Mouse (Mus musculus) c-Kit-positive CD71-negative TER-119-negative erythroid progenitor cells, embryonic 14.5 days (primary cell): ENCODE measurements at regions not wholly inside any gene's neighbourhood (a gene's known extent, or its start where the extent isn't known, plus 50 kb on each side); places are given as distances from the start of the nearest gene placed in this dataset.
"Not testable (repeated sequence)": the region's sequence is repeated elsewhere in the genome, so short reads cannot be mapped to it uniquely, and the experiment has no call there.

Experiments
- DNase-seq: peaks from one replicate; pipeline ENCODE4 v3.0.0-alpha.2; 2013; ENCODE audit warnings: low read depth

DNA sequence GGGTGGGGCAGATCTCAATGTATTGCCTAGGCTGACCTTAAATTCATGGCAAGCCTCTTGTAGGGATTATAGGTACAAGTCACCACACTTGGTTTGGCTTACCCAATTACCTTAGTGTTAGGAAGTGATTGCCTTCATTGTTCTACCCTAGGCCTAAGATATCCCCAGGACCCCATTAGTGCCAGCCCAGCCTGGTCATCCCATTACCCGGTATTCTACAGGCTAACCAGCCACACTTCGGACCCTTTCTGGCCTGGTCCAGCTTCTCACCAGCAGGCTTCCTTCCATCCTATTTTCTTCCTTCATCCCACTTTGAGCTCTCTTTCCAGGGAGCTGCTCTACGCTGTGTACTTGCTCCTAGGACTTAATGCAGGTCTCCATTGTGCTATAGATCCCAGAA lies 59.5 kb downstream of the Tex35 start:
- DNase-seq: no peak

DNA sequence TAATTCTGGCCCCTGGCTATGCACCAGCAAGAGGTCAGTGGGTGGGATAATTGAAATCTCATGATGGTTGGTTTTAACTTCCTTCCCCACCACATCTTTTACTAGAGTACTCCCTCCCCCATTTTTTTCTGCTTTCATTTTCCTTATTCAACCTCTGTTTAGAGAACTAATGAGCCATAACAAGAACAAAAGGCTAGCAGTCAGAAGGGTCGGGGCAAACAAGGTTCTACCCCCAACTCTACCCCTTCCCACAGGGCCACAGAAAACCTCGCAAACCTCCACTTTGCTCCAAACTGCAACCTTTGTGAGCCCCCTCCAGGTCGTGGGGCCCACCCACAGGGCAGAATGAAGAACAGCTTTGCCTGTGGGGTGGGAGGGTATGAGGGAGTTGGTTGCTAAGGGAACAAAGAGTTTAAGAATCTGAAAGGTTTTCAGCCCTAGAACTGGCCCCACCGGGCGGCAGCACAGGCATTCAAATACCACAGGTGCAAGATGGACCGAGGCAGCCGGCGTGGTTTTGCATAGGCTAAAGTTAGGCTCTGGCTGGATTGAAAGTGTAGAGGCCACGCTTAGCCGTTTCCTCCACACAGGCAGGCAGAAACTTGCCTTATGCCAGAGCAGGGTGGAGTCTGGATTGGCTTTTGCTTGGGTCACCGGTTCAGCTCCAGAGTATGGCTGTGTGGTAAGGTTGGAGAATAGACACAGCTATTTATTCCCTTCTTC lies 60.1 kb downstream of the Tex35 start:
- no peak for DNase-seq

- no peak for DNase-seq
These were observed 60.7 kb downstream of the Tex35 start for GRCm38 (mm10) chr1:157047751-157048200.

GRCm38 (mm10) chr1:157046760-157047182 lies 61.7 kb downstream of the Tex35 start:
- DNase-seq: no peak

- DNase-seq: no peak
These were observed 68.7 kb downstream of the Tex35 start for GRCm38 (mm10) chr1:157039836-157040196.

GRCm38 (mm10) chr1:157039016-157039835 lies 69.3 kb downstream of the Tex35 start:
- DNase-seq: peak; percentile 53

- no peak for DNase-seq
These were observed 70.1 kb downstream of the Tex35 start for GRCm38 (mm10) chr1:157038111-157039008.

DNA sequence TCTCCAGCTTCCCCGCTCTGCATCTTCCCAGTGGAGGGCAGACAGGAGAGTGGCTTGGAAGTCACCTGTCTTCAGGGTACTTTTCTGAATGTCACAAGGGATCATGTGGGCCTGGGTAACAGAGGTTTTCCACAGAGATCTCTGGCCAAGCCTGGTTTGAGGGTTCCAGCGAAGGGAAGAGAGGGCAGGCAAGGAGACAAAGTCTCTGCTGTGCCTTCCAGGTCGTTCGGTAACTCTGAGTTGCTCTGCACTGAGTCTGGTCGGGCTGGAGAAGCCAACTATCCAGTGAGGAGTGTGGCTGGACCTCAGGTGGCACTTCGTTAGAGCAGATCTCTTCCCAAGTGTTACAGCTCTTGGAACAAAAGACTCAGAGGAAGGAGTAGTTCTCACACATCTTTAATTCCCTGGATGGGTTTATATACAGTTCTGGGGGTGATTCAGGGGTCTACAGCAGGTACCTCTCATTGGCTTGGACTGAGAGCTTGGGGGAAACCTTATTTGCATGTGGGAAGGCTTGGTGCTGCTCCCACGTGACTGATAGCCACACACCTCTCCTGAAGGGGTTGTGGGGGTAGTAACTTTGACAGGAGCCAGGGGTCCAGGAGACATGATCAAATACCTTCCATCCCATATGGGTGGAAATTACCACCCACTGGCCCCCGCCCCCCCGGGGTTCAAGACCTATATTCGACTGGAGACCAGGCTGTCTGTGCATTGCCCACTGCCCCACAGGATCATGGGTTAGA lies 71.1 kb downstream of the Tex35 start:
- no peak for DNase-seq

DNA sequence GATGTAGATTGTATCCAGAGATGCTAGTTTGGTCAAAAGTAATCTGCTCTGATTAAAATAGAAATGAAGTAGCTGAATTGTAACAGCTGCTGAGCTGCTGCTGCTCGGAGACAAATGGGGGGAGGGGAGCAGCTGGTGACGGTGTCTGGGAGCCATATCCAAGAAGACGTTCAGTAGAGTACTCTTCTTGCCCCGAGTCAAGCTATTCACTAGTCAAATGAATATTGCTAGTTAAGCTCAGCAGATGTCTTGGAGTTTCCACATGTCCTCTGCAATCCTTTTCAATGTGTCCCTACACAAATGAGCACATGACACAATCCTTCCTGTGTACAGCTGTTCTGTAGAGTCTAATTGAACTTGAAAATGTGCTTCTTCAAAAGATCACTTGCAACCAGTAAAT lies 71.7 kb downstream of the Tex35 start:
- no peak for DNase-seq

DNA sequence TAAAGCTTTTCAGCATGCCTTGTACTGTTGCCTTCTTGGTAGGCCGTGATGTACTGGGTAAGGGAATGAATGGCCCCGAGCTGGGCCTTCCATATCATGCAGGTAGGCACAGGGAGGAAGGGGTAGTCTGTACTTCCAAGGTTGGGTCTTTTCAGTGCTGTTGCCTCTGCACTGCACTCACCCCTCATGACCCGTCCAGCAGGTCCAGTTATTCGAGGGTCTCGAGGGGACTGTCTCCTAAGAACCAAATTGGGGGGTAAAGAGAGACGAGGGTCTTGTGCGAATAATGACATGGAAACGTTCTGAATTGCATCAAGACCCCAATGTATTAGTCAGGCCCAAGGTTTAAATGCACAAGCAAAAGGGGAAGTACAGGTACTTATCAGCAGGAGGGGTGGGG lies 73.3 kb downstream of the Tex35 start:
- not testable (repeated sequence) for DNase-seq

- no peak for DNase-seq
These were observed 79.8 kb downstream of the Tex35 start for GRCm38 (mm10) chr1:157028682-157029081.

DNA sequence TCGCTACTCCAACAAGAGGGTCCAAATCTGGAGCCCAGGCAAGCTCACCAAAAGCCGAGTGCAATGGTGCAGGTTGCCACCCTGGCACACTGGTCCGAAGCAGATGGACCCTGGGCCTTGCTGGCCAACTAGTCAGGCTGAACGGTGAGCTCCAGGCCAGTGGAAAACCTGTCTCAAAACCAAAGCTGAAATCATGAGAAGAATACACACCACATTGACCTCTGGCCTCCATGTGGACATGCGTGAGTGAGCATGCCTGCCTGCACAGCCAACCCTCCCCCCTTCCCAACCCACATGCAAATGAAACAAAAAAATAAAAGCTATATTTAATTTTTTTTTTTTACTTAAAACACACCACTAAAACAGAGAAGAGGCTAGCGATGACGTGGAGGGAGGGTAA lies 80.8 kb downstream of the Tex35 start:
- no peak for DNase-seq

- no peak for DNase-seq
These were observed 84.0 kb upstream of the Ralgps2 start for GRCm38 (mm10) chr1:157023462-157023861.

DNA sequence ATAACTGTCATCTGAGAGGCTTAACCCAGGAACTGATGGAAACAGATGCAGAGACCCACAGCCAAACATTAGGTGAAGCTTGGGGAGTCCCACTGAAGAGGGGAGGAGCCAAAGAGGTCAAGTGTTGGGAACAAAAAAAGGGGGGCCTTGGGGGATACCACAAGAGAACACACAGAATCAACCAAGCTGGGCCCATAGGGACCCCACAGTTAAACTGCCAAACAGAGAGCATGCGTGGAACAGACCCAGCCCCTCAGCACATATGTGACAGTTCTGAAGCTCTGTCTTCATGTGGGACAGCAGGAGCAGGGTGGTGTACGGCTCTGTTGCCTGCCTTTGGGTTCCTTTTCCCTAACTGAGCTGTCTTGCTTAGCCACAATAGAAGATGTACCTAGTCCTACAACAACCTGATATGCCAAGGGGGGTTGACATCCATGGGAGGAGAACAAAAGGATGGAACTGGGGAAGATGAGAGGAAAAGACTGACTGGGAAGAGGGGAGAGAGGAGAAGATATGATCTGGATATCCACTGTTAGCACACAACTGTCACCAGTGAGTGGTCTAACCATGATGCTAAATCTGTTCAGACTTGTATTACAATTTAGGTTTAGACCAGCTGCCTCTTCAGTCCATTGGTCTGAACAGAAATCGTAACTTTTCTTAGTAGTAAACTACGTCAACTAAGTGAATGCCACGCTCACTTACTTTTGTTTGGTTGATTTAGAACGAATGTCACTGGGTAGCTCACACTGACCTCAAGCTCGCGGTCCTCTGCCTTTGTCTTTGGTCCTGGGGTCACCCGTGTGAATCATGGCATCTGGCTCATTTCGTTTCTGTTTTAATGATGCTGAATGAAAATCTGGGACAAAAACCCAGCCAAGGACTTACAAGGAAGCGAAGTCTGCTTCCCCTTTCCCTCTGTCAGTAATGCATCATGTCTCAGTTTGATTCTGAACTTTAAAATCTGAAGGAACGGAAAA lies 83.3 kb upstream of the Ralgps2 start:
- DNase-seq: no peak

DNA sequence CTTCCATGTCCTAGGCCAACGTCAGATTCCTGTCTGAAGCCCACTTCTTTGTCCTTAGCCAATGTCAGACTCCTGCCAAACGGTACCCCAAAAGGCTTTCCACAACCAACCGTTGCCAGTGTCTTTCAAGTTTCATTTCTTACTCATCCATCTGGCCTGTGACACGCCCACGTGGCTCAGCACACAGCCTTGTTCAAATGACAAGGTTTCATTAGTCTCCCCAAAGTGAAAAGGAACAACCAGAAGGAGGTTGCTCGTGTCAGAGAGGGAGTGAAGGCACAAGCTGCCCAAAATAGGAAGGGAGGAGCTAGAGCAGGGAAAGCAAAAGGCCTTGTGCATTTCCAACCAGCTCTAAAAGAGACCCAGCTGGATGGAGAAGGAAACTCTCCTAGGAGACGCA lies 80.5 kb upstream of the Ralgps2 start:
- DNase-seq: no peak

DNA sequence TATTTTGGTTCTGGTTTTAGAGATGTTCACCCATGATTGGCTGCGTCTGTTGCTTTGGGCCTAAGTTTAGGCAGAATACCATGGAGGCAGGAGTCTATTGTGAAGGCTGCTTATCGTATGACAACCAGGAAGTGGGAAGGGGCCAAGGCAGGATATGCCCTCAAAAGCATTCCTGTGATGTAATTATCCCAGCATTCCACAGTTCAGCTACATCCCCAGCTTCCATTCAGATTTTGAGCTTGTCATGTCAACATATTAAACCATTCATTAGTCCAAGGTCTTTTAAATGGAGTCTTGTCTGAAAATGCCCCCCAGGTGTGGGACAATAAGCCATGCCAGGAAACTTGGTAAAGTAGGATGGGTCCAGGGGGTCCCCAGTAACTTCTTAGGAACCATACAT lies 79.3 kb upstream of the Ralgps2 start:
- DNase-seq: no peak

DNA sequence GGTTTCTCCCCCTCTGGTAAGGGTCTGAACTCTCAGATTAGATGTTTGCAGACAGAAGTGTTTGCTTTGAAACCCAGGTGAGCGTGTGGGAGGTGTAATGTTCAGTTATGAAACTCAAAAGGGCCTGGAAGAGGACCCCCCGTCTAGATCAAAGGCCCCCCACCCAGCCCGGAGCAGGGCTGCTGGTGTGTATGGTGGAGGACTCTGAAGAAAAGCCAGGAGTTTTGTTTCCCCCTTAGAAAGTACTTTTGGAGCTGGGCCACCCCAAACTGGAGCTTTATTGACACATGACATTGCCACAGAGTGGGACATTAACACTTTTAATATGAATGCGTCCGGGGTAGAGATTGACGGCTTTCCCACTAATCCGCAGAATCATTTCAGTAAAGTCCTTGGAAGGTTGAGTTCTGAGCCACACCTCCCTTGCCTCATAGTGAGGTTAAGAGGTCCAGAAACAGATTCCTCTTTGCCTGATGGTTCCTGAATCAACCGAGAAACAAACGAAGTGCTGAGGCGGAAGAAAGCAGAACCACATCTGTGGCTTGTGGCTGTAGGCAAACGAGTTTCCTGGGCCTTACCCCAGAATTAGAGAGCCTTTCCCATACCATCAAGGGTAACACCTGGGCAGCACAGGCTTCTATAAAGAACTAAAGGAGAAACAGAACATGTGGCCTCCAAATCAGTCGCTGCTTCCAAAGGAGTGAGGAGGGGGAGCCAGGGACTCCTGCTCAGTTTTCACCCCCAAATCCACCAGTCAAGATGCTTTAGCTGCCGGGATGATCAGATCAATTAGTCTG lies 78.0 kb upstream of the Ralgps2 start:
- DNase-seq: no peak

DNA sequence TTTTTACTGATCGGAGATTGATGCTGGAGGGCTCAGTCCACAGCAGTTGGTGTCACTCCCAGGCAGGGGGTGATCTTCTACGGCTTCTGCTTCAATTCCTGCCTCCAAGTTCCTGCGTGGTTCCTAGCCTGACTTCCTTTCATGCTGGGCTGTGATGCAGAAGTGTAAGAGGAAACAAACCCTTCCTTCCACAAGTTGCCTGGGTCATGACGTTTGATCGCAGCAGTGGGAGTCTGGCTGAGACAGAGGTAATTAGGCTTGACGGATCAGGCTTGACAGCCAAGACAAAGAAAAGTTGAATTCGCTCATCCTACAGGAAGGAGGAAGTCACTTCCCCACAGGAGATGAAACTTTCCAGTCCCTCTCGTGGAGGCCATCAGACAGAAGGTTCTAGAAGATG lies 77.2 kb upstream of the Ralgps2 start:
- no peak for DNase-seq
